In genomic region chr9:67825527-67825926, GRCm38 (mm10) we compare ENCODE assay signal across 1 mouse cellular context.
TF ChIP-seq lines count a peak whose summit lies in the region.

No protein-coding gene starts in this region.

TF ChIP-seq in MEL, 35 proteins besides CTCF, POLR2A, EP300 and RAD21 (continued from another document):
- TF ChIP-seq MXI1 (IDR thresholded peaks at IDR 0.05; ENCODE audit: low read depth, low read length): no peak
- no peak for TF ChIP-seq JUND (IDR thresholded peaks at IDR 0.05; ENCODE audit: low read depth, low read length)
- TF ChIP-seq NELFE (IDR thresholded peaks at IDR 0.05; ENCODE audit: low read depth, low read length): no peak
- no peak for TF ChIP-seq MAZ (IDR thresholded peaks at IDR 0.05; ENCODE audit: low read depth, low read length)
- TF ChIP-seq MEF2A (IDR thresholded peaks at IDR 0.05; ENCODE audit: extremely low read depth, insufficient replicate concordance, low read depth, low read length, poor library complexity, severe bottlenecking): no peak
- no peak for TF ChIP-seq MAFK (IDR thresholded peaks at IDR 0.05; ENCODE audit: borderline replicate concordance, low read depth, low read length)
